Mouse (Mus musculus) testis, adult 2 months (tissue): Measurements from ENCODE around the gene Stag1.

ENCODE experiments used
- CTCF ChIP-seq: fragments of 200-500 bp; IDR thresholded peaks from 2 replicates; pipeline ENCODE4 v1.5.1; 2012; ENCODE audit warnings: low read depth, mild to moderate bottlenecking, inconsistent platforms, low read length, moderate library complexity; ENCODE audit not compliant: control insufficient read depth, insufficient read depth, insufficient replicate concordance
- POLR2A ChIP-seq: fragments of 200-500 bp; IDR thresholded peaks from 2 replicates; pipeline ENCODE4 v1.6.1; 2012; ENCODE audit warnings: low read depth, mild to moderate bottlenecking, inconsistent platforms, low read length, moderate library complexity; ENCODE audit not compliant: control insufficient read depth

GRCm38 (mm10) chr9:100992191-100992590 is 394.6 kb downstream of the Stag1 start:
- TF ChIP-seq POLR2A: no peak
- no peak for TF ChIP-seq CTCF
